In the genomic region with DNA sequence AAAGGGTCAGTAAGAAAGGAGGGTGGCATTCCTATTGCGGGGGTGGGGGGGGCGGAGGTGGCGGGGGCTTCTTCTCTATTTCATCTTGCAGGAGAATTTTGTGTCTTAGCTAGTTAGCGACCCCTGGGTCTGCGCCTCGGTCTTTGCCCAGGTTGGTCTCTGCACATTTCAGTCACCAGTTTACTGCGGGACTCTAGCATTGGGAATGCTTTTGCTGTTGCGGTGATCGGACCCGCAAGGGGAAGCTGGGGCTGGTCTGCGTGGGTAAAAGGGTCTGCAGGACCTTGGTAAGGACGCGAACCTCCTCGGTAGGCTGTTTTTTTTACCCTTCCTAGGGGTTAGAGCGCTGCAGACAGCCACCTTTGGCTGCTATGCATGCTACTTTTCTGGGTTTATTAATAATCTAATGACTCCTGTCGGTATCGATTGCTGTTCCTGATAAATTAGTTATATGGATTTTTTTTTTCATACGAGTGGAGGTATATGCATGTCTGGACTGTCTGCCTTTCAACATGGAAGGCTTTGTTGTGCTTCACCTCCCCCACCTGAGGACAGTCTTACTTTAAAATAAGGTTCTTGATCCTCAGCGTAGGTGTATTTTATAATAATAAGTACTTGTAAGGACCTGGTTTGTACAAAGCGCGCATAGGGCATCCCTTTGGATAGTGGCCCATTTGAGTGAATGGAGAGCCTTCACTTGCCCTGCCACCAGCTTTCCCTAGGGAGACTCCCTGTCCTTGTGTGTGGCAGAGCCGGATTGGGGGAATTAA, we compare ENCODE assay signal across 8 mouse cellular contexts. TPM values are rescaled to one million over a fixed set of nuclear protein-coding genes. Genes with fewer than 3 reads are reported as not detected.
DNase-seq lines count a peak whose midpoint lies in the region; ATAC-seq and TF ChIP-seq lines count a peak whose summit lies in the region.

No protein-coding gene starts in this region.

- ATAC-seq in megakaryocyte, adult 5-6 weeks (ENCODE audit: poor library complexity, severe bottlenecking) = no peak
- no peak for ATAC-seq in heart, embryonic 12.5 days (ENCODE audit: insufficient number of reproducible peaks, low FRiP score)
- no peak for ATAC-seq in limb, embryonic 11.5 days (ENCODE audit: insufficient number of reproducible peaks, low FRiP score, low TSS enrichment, low read depth)
- no peak for ATAC-seq in neural tube, embryonic 15.5 days (ENCODE audit: low FRiP score)

- intact Hi-C loops in gastrocnemius, postnatal 14 days (cut with DNase I; ENCODE audit: low total_unique reads) = no loop called here

- WGBS in heart, embryonic 12.5 days = 8% methylated on average over 22 of the region's 22 CpGs
- WGBS in limb, embryonic 11.5 days = 11% methylated on average over 22 of the region's 22 CpGs
- 6% methylated on average over 22 of the region's 22 CpGs for WGBS in neural tube, embryonic 15.5 days

- H3K27ac ChIP-seq in bone marrow macrophage, adult 2 months (ENCODE audit: insufficient read depth, low read depth, low read length) = peak overlapping the region; percentile 85; the same call in 1 of the 2 replicates
- H3K27ac ChIP-seq in heart, embryonic 12.5 days (ENCODE audit: poor library complexity, severe bottlenecking) = 0 out of 2 replicates have a peak overlapping the region, but pooled peaks have one; percentile 3
- H3K27ac ChIP-seq in limb, embryonic 11.5 days (replicated peaks; ENCODE audit: low read depth, low read length) = no peak overlapping the region
- peak overlapping the region; percentile 100 for H3K27ac ChIP-seq in neural tube, embryonic 15.5 days (replicated peaks)

- no peak for TF ChIP-seq CTCF in bone marrow macrophage, adult 2 months (IDR thresholded peaks at IDR 0.05; ENCODE audit: low read depth, low read length)

- peaks cover 2% of the 10 kb centered on the region for H3K27me3 ChIP-seq in megakaryocyte, embryonic 14.5 days (replicated peaks)
- H3K27me3 ChIP-seq in heart, embryonic 12.5 days (replicated peaks) = no peaks in the 10 kb centered on the region
- H3K27me3 ChIP-seq in limb, embryonic 11.5 days (ENCODE audit: control insufficient read depth, insufficient read depth, low read length) = no peaks in the 10 kb centered on the region
- no peaks in the 10 kb centered on the region for H3K27me3 ChIP-seq in neural tube, embryonic 15.5 days (replicated peaks)

- DNase-seq in limb, embryonic 11.5 days (ENCODE audit: low spot score) = peak; percentile 43
- no peak for DNase-seq in urinary bladder, postnatal 14 days (ENCODE audit: low spot score)
- DNase-seq in gastrocnemius, postnatal 14 days = no peak

- peak overlapping the region; percentile 92 for H3K9ac ChIP-seq in heart, embryonic 12.5 days
- peak overlapping the region; percentile 56 for H3K9ac ChIP-seq in limb, embryonic 11.5 days (ENCODE audit: low read length)
- peak overlapping the region; percentile 97 for H3K9ac ChIP-seq in neural tube, embryonic 15.5 days (replicated peaks)

- TF ChIP-seq POLR2A in bone marrow macrophage, adult 2 months (IDR thresholded peaks at IDR 0.05; ENCODE audit: borderline replicate concordance, low read depth, low read length) = no peak

- peak overlapping the region; percentile 98 for H3K4me2 ChIP-seq in heart, embryonic 12.5 days
- H3K4me2 ChIP-seq in limb, embryonic 11.5 days (ENCODE audit: low read depth, severe bottlenecking) = peak overlapping the region; percentile 90
- peak overlapping the region; percentile 73 for H3K4me2 ChIP-seq in neural tube, embryonic 15.5 days

- no peaks in the 10 kb centered on the region for H3K36me3 ChIP-seq in megakaryocyte, embryonic 14.5 days (replicated peaks; ENCODE audit: low read length)
- no peaks in the 10 kb centered on the region for H3K36me3 ChIP-seq in heart, embryonic 12.5 days
- H3K36me3 ChIP-seq in limb, embryonic 11.5 days (ENCODE audit: control insufficient read depth, insufficient read depth, low read length) = no peaks in the 10 kb centered on the region
- no peaks in the 10 kb centered on the region for H3K36me3 ChIP-seq in neural tube, embryonic 15.5 days

- peaks cover 16% of the 10 kb centered on the region for H3K4me1 ChIP-seq in megakaryocyte, embryonic 14.5 days
- peaks cover 14% of the 10 kb centered on the region for H3K4me1 ChIP-seq in bone marrow macrophage, adult 2 months (ENCODE audit: control insufficient read depth, insufficient read depth, low read length)
- H3K4me1 ChIP-seq in heart, embryonic 12.5 days (replicated peaks) = peaks cover 19% of the 10 kb centered on the region
- peaks cover 2% of the 10 kb centered on the region; the same call in 1 of the 2 replicates for H3K4me1 ChIP-seq in limb, embryonic 11.5 days (ENCODE audit: control insufficient read depth, insufficient read depth, low read length)
- H3K4me1 ChIP-seq in neural tube, embryonic 15.5 days = peaks cover 19% of the 10 kb centered on the region; the same call in 1 of the 2 replicates

- H3K4me3 ChIP-seq in megakaryocyte, embryonic 14.5 days (replicated peaks) = peak overlapping the region; percentile 100
- peak overlapping the region; percentile 67 for H3K4me3 ChIP-seq in bone marrow macrophage, adult 2 months (ENCODE audit: insufficient read depth, low read length)
- H3K4me3 ChIP-seq in heart, embryonic 12.5 days = peak overlapping the region; percentile 85
- peak overlapping the region; percentile 90 for H3K4me3 ChIP-seq in limb, embryonic 11.5 days (ENCODE audit: low read depth, low read length)
- H3K4me3 ChIP-seq in neural tube, embryonic 15.5 days (replicated peaks) = peak overlapping the region; percentile 96

- H3K9me3 ChIP-seq in megakaryocyte, embryonic 14.5 days = no peaks in the 10 kb centered on the region
- no peaks in the 10 kb centered on the region for H3K9me3 ChIP-seq in heart, embryonic 12.5 days (replicated peaks)
- H3K9me3 ChIP-seq in limb, embryonic 11.5 days (ENCODE audit: control insufficient read depth, low read length) = no peaks in the 10 kb centered on the region
- no peaks in the 10 kb centered on the region for H3K9me3 ChIP-seq in neural tube, embryonic 15.5 days (replicated peaks)

RNA-seq across cellular contexts. Expression of gene Atp2b1, which starts 2.0 kb away (rescaled TPM):
- polyA plus RNA-seq in megakaryocyte, embryonic 14.5 days (2012; ENCODE audit: insufficient read depth, low replicate concordance) = 3.2 and 5.4 TPM in 2 replicates
- total RNA-seq in megakaryocyte, adult 5-6 weeks (2015) = 81.2 and 94.2 TPM in 2 replicates
- 118 and 132 TPM in 2 replicates for total RNA-seq in megakaryocyte, adult 5-6 weeks (2017)
- 252 and 272 TPM in 2 replicates for polyA plus RNA-seq in bone marrow macrophage, adult 2 months (2012; ENCODE audit: insufficient read depth, insufficient read length, missing spikeins)
- 101 TPM in 2 replicates for polyA plus RNA-seq in heart, embryonic 12.5 days (2016; fragmentation: Nextera tagmentation; extraction: Ambion mirVana)
- 92.1 and 96.2 TPM in 2 replicates for polyA plus RNA-seq in limb, embryonic 11.5 days (2014; fragmentation: Nextera tagmentation; extraction: Ambion mirVana)
- polyA plus RNA-seq in neural tube, embryonic 15.5 days (2015; fragmentation: Nextera tagmentation; extraction: Ambion mirVana) = 372 and 398 TPM in 2 replicates
- 10 to 100 TPM; 55.0 to 55.8 TPM for total RNA-seq in gastrocnemius, postnatal 14 days (2021)

Comparison
In these comparisons a context has a peak if more than half of its experiments do, and no peak if none do; other contexts are left out.
1. RNA of gene Atp2b1, which starts 2.0 kb away (polyA plus RNA-seq): 372 to 398 TPM in neural tube, embryonic 15.5 days, 252 to 272 TPM in bone marrow macrophage, adult 2 months, 101 TPM in heart, embryonic 12.5 days and 92.1 to 96.2 TPM in limb, embryonic 11.5 days; 3.2 to 5.4 TPM in megakaryocyte, embryonic 14.5 days; every median in the first group is over 10 times any median in the second.
2. Peak in every context shown above with its lines, with median percentiles within 50 percentile points of each other: H3K4me3 ChIP-seq, H3K4me2 ChIP-seq and H3K9ac ChIP-seq.